Comparison of ENCODE assay signal across 8 mouse cellular contexts in genomic region chr2:160621001-160621448, GRCm38 (mm10). TPM values are rescaled to one million over a fixed set of nuclear protein-coding genes. Genes with fewer than 3 reads are reported as not detected.
A peak's percentile ranks its signal among the peaks of the same experiment; 100 is the strongest.
DNase-seq lines count a peak whose midpoint lies in the region; ATAC-seq lines count a peak whose summit lies in the region.

No protein-coding gene starts in this region.

- no peaks in the 10 kb centered on the region for H3K36me3 ChIP-seq in kidney, embryonic 14.5 days (ENCODE audit: control insufficient read depth, insufficient read depth, low read length)
- H3K36me3 ChIP-seq in limb, embryonic 15.5 days: no peaks in the 10 kb centered on the region

- ATAC-seq in kidney, embryonic 14.5 days (ENCODE audit: low FRiP score, low TSS enrichment): no peak
- peak; percentile 76 for ATAC-seq in cerebellum, adult (ENCODE audit: insufficient number of reproducible peaks, low FRiP score, low TSS enrichment)
- ATAC-seq in limb, embryonic 15.5 days (ENCODE audit: insufficient number of reproducible peaks, low FRiP score, low TSS enrichment, low read depth): peak; percentile 59

- H3K27ac ChIP-seq in kidney, embryonic 14.5 days (ENCODE audit: low read depth, low read length): peak overlapping the region; percentile 14; the same call in 1 of the 2 replicates
- peak overlapping the region; percentile 75 for H3K27ac ChIP-seq in limb, embryonic 15.5 days

- peaks cover 7% of the 10 kb centered on the region; the same call in 1 of the 2 replicates for H3K4me1 ChIP-seq in kidney, embryonic 14.5 days (ENCODE audit: control insufficient read depth, insufficient read depth, low read length)
- H3K4me1 ChIP-seq in limb, embryonic 15.5 days: peaks cover 25% of the 10 kb centered on the region

- DNase-seq in kidney, adult 8-10 months: no peak
- DNase-seq in gonadal fat pad, adult 2 months (ENCODE audit: low read depth): peak; percentile 97
- DNase-seq in embryo, embryonic 11 days: no peak
- DNase-seq in frontal cortex, postnatal 10 days (ENCODE audit: low spot score in 2 of 2): no peak
- DNase-seq in thymus, postnatal 36 days: no peak

- H3K4me2 ChIP-seq in kidney, embryonic 14.5 days (replicated peaks; ENCODE audit: low read depth, low read length): no peak overlapping the region
- H3K4me2 ChIP-seq in limb, embryonic 15.5 days: no peak overlapping the region

- H3K9me3 ChIP-seq in kidney, embryonic 14.5 days (ENCODE audit: control insufficient read depth, low read length): no peaks in the 10 kb centered on the region
- no peaks in the 10 kb centered on the region for H3K9me3 ChIP-seq in limb, embryonic 15.5 days

- no peak overlapping the region for H3K9ac ChIP-seq in kidney, embryonic 14.5 days (ENCODE audit: low read depth, low read length)
- H3K9ac ChIP-seq in limb, embryonic 15.5 days: no peak overlapping the region

- no peak overlapping the region for H3K4me3 ChIP-seq in kidney, embryonic 14.5 days (ENCODE audit: low read length)
- H3K4me3 ChIP-seq in limb, embryonic 15.5 days: no peak overlapping the region

- H3K27me3 ChIP-seq in kidney, embryonic 14.5 days (ENCODE audit: control insufficient read depth, insufficient read depth, low read length): no peaks in the 10 kb centered on the region
- no peaks in the 10 kb centered on the region for H3K27me3 ChIP-seq in limb, embryonic 15.5 days

- WGBS in kidney, embryonic 14.5 days: 71% methylated on average over 11 of the region's 11 CpGs
- WGBS in limb, embryonic 15.5 days: 34% methylated on average over 11 of the region's 11 CpGs

RNA-seq across cellular contexts. Expression of gene Top1, which starts 24.7 kb away (rescaled TPM):
- polyA plus RNA-seq in kidney, embryonic 14.5 days (2014; fragmentation: Nextera tagmentation; extraction: Ambion mirVana): 108 and 120 TPM in 2 replicates
- polyA plus RNA-seq in gonadal fat pad, adult 2 months (2012; rRNA removed): 7.2 and 12.3 TPM in 2 replicates
- polyA plus RNA-seq in limb, embryonic 15.5 days (2015; fragmentation: Nextera tagmentation; extraction: Ambion mirVana): 61.8 and 67.6 TPM in 2 replicates
